Mouse (Mus musculus) lung, postnatal 10 days (tissue): Measurements from ENCODE around the gene Mpp3.
A peak's percentile ranks its signal among the peaks of the same experiment; 100 is the strongest.

Experiments used
- DNase-seq: peaks from one replicate; pipeline ENCODE4 v3.0.0; 2021

Gene Mpp3

GRCm38 (mm10) chr11:102039487-102040137 is 11.4 kb upstream of the Mpp3 start:
- DNase-seq, result peak; percentile 53

- no peak for DNase-seq
Measured at GRCm38 (mm10) chr11:102037789-102038188, 9.5 kb upstream of the Mpp3 start.

- no peak for DNase-seq
Measured at GRCm38 (mm10) chr11:102036336-102036735, 8.1 kb upstream of the Mpp3 start.

GRCm38 (mm10) chr11:102035456-102035960 is 7.2 kb upstream of the Mpp3 start:
- no peak for DNase-seq

GRCm38 (mm10) chr11:102034887-102035286 is 6.6 kb upstream of the Mpp3 start:
- DNase-seq, result no peak

GRCm38 (mm10) chr11:102033055-102033591 is 4.9 kb upstream of the Mpp3 start:
- no peak for DNase-seq

- DNase-seq, result no peak
Measured at GRCm38 (mm10) chr11:102031149-102031548, 2.9 kb upstream of the Mpp3 start.

GRCm38 (mm10) chr11:102029966-102030365 is 1.7 kb upstream of the Mpp3 start:
- DNase-seq, result no peak

- DNase-seq, result no peak
Measured at GRCm38 (mm10) chr11:102029304-102029703, 1.0 kb upstream of the Mpp3 start.

- DNase-seq, result no peak
Measured at GRCm38 (mm10) chr11:102027361-102028017, 772 bp downstream of the Mpp3 start.

GRCm38 (mm10) chr11:102026694-102027360 is 1.4 kb downstream of the Mpp3 start:
- peak; percentile 79 for DNase-seq

- DNase-seq, result no peak
Measured at GRCm38 (mm10) chr11:102025991-102026660, 2.1 kb downstream of the Mpp3 start.

GRCm38 (mm10) chr11:102025354-102025753 is 2.9 kb downstream of the Mpp3 start:
- DNase-seq, result no peak

- DNase-seq, result no peak
Measured at GRCm38 (mm10) chr11:102024875-102025274, 3.4 kb downstream of the Mpp3 start.

GRCm38 (mm10) chr11:102024084-102024758 is 4.0 kb downstream of the Mpp3 start:
- DNase-seq, result no peak

GRCm38 (mm10) chr11:102023406-102023805 is 4.9 kb downstream of the Mpp3 start:
- no peak for DNase-seq

GRCm38 (mm10) chr11:102021196-102021595 is 7.1 kb downstream of the Mpp3 start:
- DNase-seq, result no peak

- no peak for DNase-seq
Measured at GRCm38 (mm10) chr11:102019736-102020135, 8.5 kb downstream of the Mpp3 start.

GRCm38 (mm10) chr11:102016136-102016535 is 12.1 kb downstream of the Mpp3 start:
- DNase-seq, result no peak

- DNase-seq, result no peak
Measured at GRCm38 (mm10) chr11:102015472-102015871, 12.8 kb downstream of the Mpp3 start.

GRCm38 (mm10) chr11:102013201-102013600 is 15.1 kb downstream of the Mpp3 start:
- no peak for DNase-seq

GRCm38 (mm10) chr11:102011510-102011909 is 16.8 kb downstream of the Mpp3 start:
- no peak for DNase-seq
